Mouse (Mus musculus): ENCODE results near the gene Adamtsl3.

Gene Adamtsl3

GRCm38 (mm10) chr7:82335211-82336121 lies at the start of gene Adamtsl3:
TSS of gene Adamtsl3 (plus strand) at chr7:82335694.
- no peak for DNase-seq (ENCODE audit: low read depth)

GRCm38 (mm10) chr7:82287242-82287641 lies 48.3 kb upstream of the Adamtsl3 start:
- DNase-seq (ENCODE audit: low read depth): no peak

GRCm38 (mm10) chr7:82293441-82293840 lies 42.1 kb upstream of the Adamtsl3 start:
- DNase-seq (ENCODE audit: low read depth): no peak

- no peak for DNase-seq (ENCODE audit: low read depth)
Observed at GRCm38 (mm10) chr7:82294083-82294482, 41.4 kb upstream of the Adamtsl3 start.

- no peak for DNase-seq (ENCODE audit: low read depth)
Observed at GRCm38 (mm10) chr7:82294611-82295010, 40.9 kb upstream of the Adamtsl3 start.

- DNase-seq (ENCODE audit: low read depth): no peak
Observed at GRCm38 (mm10) chr7:82308398-82308797, 27.1 kb upstream of the Adamtsl3 start.

GRCm38 (mm10) chr7:82318515-82318914 lies 17.0 kb upstream of the Adamtsl3 start:
- no peak for DNase-seq (ENCODE audit: low read depth)

GRCm38 (mm10) chr7:82326616-82327015 lies 8.9 kb upstream of the Adamtsl3 start:
- no peak for DNase-seq (ENCODE audit: low read depth)

- no peak for DNase-seq (ENCODE audit: low read depth)
Observed at GRCm38 (mm10) chr7:82327201-82327600, 8.3 kb upstream of the Adamtsl3 start.

GRCm38 (mm10) chr7:82327881-82328280 lies 7.6 kb upstream of the Adamtsl3 start:
- no peak for DNase-seq (ENCODE audit: low read depth)

- no peak for DNase-seq (ENCODE audit: low read depth)
Observed at GRCm38 (mm10) chr7:82329831-82330230, 5.7 kb upstream of the Adamtsl3 start.

GRCm38 (mm10) chr7:82330860-82331259 lies 4.6 kb upstream of the Adamtsl3 start:
- DNase-seq (ENCODE audit: low read depth): no peak

- no peak for DNase-seq (ENCODE audit: low read depth)
Observed at GRCm38 (mm10) chr7:82334000-82334399, 1.5 kb upstream of the Adamtsl3 start.

GRCm38 (mm10) chr7:82336132-82336531 lies 638 bp downstream of the Adamtsl3 start:
- no peak for DNase-seq (ENCODE audit: low read depth)

- no peak for DNase-seq (ENCODE audit: low read depth)
Observed at GRCm38 (mm10) chr7:82338121-82338520, 2.6 kb downstream of the Adamtsl3 start.

- no peak for DNase-seq (ENCODE audit: low read depth)
Observed at GRCm38 (mm10) chr7:82338532-82338931, 3.0 kb downstream of the Adamtsl3 start.

GRCm38 (mm10) chr7:82339214-82339613 lies 3.7 kb downstream of the Adamtsl3 start:
- DNase-seq (ENCODE audit: low read depth): no peak

GRCm38 (mm10) chr7:82341476-82341875 lies 6.0 kb downstream of the Adamtsl3 start:
- DNase-seq (ENCODE audit: low read depth): no peak

GRCm38 (mm10) chr7:82346706-82347105 lies 11.2 kb downstream of the Adamtsl3 start:
- no peak for DNase-seq (ENCODE audit: low read depth)

GRCm38 (mm10) chr7:82349796-82350195 lies 14.3 kb downstream of the Adamtsl3 start:
- DNase-seq (ENCODE audit: low read depth): no peak

GRCm38 (mm10) chr7:82350421-82350820 lies 14.9 kb downstream of the Adamtsl3 start:
- no peak for DNase-seq (ENCODE audit: low read depth)

- DNase-seq (ENCODE audit: low read depth): no peak
Observed at GRCm38 (mm10) chr7:82359146-82359545, 23.7 kb downstream of the Adamtsl3 start.

GRCm38 (mm10) chr7:82359674-82360073 lies 24.2 kb downstream of the Adamtsl3 start:
- DNase-seq (ENCODE audit: low read depth): no peak

GRCm38 (mm10) chr7:82360186-82360585 lies 24.7 kb downstream of the Adamtsl3 start:
- no peak for DNase-seq (ENCODE audit: low read depth)
